Mouse (Mus musculus): ENCODE data around the gene Pdcd2l. TPM values are rescaled to one million over a fixed set of nuclear protein-coding genes. Genes with fewer than 3 reads are reported as not detected.

Pdcd2l gene
- polyA plus RNA-seq, 1 experiment from 2014 or later: 69.0 TPM

GRCm38 (mm10) chr7:34228641-34229040 is 32.2 kb upstream of the Pdcd2l start:
- 61% methylated on average over 8 of the region's 9 CpGs for WGBS

DNA sequence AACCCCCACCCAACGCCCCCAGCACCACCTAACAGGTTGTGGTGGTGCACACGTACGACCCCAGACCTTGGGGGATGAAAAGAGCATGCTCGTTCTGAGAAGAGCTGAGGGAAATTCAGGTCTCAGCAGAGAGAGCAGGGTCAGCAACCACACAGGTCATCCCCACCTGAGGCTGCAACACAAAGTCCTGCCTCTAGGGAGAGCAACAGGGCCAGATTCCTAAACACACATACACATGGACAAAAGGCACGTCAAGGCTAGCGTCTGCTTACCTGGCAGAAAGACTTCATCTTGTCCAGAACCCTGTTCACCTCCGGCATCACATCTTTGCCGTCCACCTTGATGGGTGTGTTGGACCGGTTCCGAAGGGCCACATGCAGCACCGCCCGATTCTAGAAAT is 30.4 kb upstream of the Pdcd2l start:
- Histone ChIP-seq H3K4me1 (peaks cover 35% of the 10 kb centered on the region), H3K36me3 (peaks cover 68% of the 10 kb centered on the region), H3K9ac (0 out of 2 replicates have a peak overlapping the region, but pooled peaks have one; percentile 13), H3K4me2 (replicated peaks) (no peak overlapping the region), H3K27me3 (no peaks in the 10 kb centered on the region), H3K4me3 (no peak overlapping the region), H3K9me3 (peaks cover 3% of the 10 kb centered on the region; the same call in 1 of the 2 replicates), H3K27ac (no peak overlapping the region)
- ATAC-seq (ENCODE audit: low FRiP score, low read depth): no peak
- 91% methylated on average over 12 of the region's 12 CpGs for WGBS

More at GRCm38 (mm10) chr7:34228641-34229040, 32.2 kb upstream of the Pdcd2l start:
- Histone ChIP-seq H3K4me3 (peak overlapping the region; percentile 79), H3K4me1 (peaks cover 42% of the 10 kb centered on the region), H3K27ac (no peak overlapping the region), H3K27me3 (no peaks in the 10 kb centered on the region), H3K4me2 (replicated peaks) (peak overlapping the region; percentile 92), H3K36me3 (peaks cover 50% of the 10 kb centered on the region), H3K9ac (peak overlapping the region; percentile 82), H3K9me3 (no peaks in the 10 kb centered on the region)
- ATAC-seq (ENCODE audit: low FRiP score, low read depth): no peak

- WGBS: 83% methylated on average over 8 of the region's 8 CpGs
Observed at GRCm38 (mm10) chr7:34226086-34226485, 29.6 kb upstream of the Pdcd2l start.

DNA sequence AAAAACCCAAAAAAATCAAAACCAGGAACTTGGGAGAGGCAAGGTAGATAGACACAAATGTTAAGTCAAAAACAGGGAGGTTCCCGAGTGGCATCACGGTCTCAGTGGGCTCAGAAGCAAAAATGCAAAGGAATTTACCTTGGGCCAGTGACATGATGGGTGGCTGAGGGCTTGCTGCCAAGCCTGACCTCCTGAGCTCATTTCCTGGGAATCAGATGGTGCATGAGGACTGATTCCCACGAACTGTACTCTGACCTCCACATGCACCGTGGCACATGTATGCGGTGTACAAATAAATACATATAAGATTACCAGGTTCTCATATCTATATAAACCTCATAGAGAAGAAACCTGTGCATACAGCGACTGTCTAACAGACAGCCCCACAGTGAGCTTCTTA is 27.8 kb upstream of the Pdcd2l start:
- H3K27me3 ChIP-seq: no peaks in the 10 kb centered on the region
- peaks cover 30% of the 10 kb centered on the region for H3K4me1 ChIP-seq
- H3K9ac ChIP-seq: no peak overlapping the region
- no peak overlapping the region for H3K4me3 ChIP-seq
- H3K9me3 ChIP-seq: peaks cover 3% of the 10 kb centered on the region; the same call in 1 of the 2 replicates
- H3K36me3 ChIP-seq: peaks cover 93% of the 10 kb centered on the region
- no peak overlapping the region for H3K4me2 ChIP-seq (replicated peaks)
- WGBS: 94% methylated on average over 6 of the region's 6 CpGs
- no peak overlapping the region for H3K27ac ChIP-seq
- ATAC-seq (ENCODE audit: low FRiP score, low read depth): no peak

More at GRCm38 (mm10) chr7:34226086-34226485, 29.6 kb upstream of the Pdcd2l start:
- H3K4me2 ChIP-seq (replicated peaks): no peak overlapping the region
- peaks cover 3% of the 10 kb centered on the region; the same call in 1 of the 2 replicates for H3K9me3 ChIP-seq
- no peak overlapping the region for H3K4me3 ChIP-seq
- no peak overlapping the region for H3K9ac ChIP-seq
- ATAC-seq (ENCODE audit: low FRiP score, low read depth): no peak
- no peak overlapping the region for H3K27ac ChIP-seq
- peaks cover 75% of the 10 kb centered on the region for H3K36me3 ChIP-seq
- no peaks in the 10 kb centered on the region for H3K27me3 ChIP-seq
- H3K4me1 ChIP-seq: peaks cover 35% of the 10 kb centered on the region

GRCm38 (mm10) chr7:34222340-34222739 is 25.9 kb upstream of the Pdcd2l start:
- Histone ChIP-seq H3K36me3 (peaks cover 99% of the 10 kb centered on the region), H3K9me3 (peaks cover 3% of the 10 kb centered on the region; the same call in 1 of the 2 replicates), H3K4me2 (replicated peaks) (no peak overlapping the region), H3K4me3 (no peak overlapping the region), H3K27me3 (no peaks in the 10 kb centered on the region), H3K4me1 (peaks cover 12% of the 10 kb centered on the region), H3K27ac (no peak overlapping the region), H3K9ac (no peak overlapping the region)
- 92% methylated on average over 10 of the region's 10 CpGs for WGBS
- no peak for ATAC-seq (ENCODE audit: low FRiP score, low read depth)

DNA sequence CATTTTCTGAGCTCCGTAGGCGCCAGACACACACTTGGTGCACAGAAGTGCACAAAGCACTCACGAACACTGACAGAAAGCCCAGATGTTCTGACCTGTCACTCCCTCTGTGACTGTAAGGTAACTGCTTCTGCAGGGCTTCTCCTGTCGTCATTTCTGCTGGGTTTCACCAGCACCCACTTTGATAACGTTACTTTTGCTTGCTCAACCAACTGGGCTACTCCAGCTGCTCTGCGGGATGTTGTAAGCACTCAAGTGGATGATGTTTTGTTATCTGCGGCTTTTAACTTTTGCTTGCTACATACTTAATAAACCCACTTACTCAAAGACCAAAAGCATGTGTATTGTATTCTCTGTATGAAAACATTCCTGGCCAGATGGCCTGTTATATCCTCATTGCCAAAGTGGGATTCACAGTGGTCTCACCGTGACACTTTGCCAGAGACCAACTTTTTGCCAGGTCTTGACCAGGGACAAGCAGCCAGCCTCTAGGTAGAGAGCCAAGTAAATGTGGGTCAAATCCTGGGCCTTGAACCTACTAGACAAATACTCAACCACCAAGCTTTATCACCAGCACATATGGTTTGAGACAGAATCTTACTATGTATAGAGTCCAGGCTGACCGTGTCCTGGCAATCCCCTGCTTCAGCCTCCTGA is 25.3 kb upstream of the Pdcd2l start:
- no peak for ATAC-seq (ENCODE audit: low FRiP score, low read depth)
- Histone ChIP-seq H3K9ac (no peak overlapping the region), H3K9me3 (peaks cover 3% of the 10 kb centered on the region; the same call in 1 of the 2 replicates), H3K4me2 (replicated peaks) (no peak overlapping the region), H3K4me3 (no peak overlapping the region), H3K27me3 (no peaks in the 10 kb centered on the region), H3K36me3 (peaks cover 99% of the 10 kb centered on the region), H3K4me1 (peaks cover 7% of the 10 kb centered on the region), H3K27ac (no peak overlapping the region)
- 87% methylated on average over 9 of the region's 9 CpGs for WGBS

DNA sequence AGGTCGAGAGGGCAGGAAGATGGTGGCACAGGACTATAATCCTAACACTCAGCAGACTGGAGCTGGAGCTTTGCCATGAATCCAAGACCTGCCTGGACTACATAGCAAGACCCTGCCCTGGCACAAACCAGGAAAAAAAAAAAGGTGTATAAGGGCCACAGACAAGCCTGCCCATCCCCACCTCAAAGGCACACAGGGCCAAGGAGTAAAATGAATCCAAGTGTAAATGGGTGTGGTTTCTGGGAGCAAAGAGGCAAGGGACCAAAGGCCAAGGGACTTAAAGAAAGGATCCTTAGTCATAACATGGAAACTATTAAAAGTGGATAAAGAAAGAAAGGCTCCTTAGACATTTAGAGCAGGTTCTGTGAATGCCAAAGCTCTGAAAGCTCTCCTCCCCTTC is 22.0 kb upstream of the Pdcd2l start:
- Histone ChIP-seq H3K4me2 (replicated peaks) (no peak overlapping the region), H3K4me3 (no peak overlapping the region), H3K9ac (no peak overlapping the region), H3K27me3 (no peaks in the 10 kb centered on the region), H3K9me3 (peaks cover 3% of the 10 kb centered on the region; the same call in 1 of the 2 replicates), H3K27ac (no peak overlapping the region), H3K36me3 (peaks cover 100% of the 10 kb centered on the region), H3K4me1 (no peaks in the 10 kb centered on the region)
- no peak for ATAC-seq (ENCODE audit: low FRiP score, low read depth)
- WGBS: 88% methylated on average over 1 of the region's 1 CpGs

DNA sequence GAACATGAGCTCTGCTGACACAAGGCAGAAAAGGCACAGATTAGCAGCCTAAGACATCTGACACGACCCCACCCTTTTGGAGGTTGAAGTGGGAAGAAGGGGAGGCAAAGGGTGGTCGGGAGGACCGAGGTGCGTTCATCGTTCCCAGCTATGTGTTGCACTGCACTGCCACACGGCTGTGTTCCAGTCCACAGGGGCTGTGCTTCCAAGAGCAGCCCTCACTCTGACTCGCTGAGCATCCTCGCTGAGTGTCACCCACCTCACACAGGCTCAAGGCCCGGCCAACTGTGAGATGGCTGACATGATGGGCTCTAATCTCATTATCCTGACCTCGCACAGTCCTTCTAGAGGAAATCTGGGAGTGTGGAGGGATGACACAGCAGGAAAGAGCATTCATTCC is 20.0 kb upstream of the Pdcd2l start:
- no peaks in the 10 kb centered on the region for H3K9me3 ChIP-seq
- peaks cover 100% of the 10 kb centered on the region for H3K36me3 ChIP-seq
- no peak overlapping the region for H3K9ac ChIP-seq
- 92% methylated on average over 10 of the region's 10 CpGs for WGBS
- no peak for ATAC-seq (ENCODE audit: low FRiP score, low read depth)
- no peaks in the 10 kb centered on the region for H3K27me3 ChIP-seq
- no peak overlapping the region for H3K27ac ChIP-seq
- no peak overlapping the region for H3K4me2 ChIP-seq (replicated peaks)
- no peak overlapping the region for H3K4me3 ChIP-seq
- no peaks in the 10 kb centered on the region for H3K4me1 ChIP-seq

- no peak overlapping the region for H3K9ac ChIP-seq
- WGBS: 90% methylated on average over 9 of the region's 9 CpGs
- no peaks in the 10 kb centered on the region for H3K4me1 ChIP-seq
- ATAC-seq (ENCODE audit: low FRiP score, low read depth): no peak
- H3K27ac ChIP-seq: no peak overlapping the region
- no peaks in the 10 kb centered on the region for H3K9me3 ChIP-seq
- H3K36me3 ChIP-seq: peaks cover 100% of the 10 kb centered on the region
- no peak overlapping the region for H3K4me2 ChIP-seq (replicated peaks)
- no peak overlapping the region for H3K4me3 ChIP-seq
- no peaks in the 10 kb centered on the region for H3K27me3 ChIP-seq
Observed at GRCm38 (mm10) chr7:34215481-34215880, 19.0 kb upstream of the Pdcd2l start.

- 92% methylated on average over 8 of the region's 8 CpGs for WGBS
- H3K36me3 ChIP-seq: peaks cover 100% of the 10 kb centered on the region
- no peak for ATAC-seq (ENCODE audit: low FRiP score, low read depth)
Observed at GRCm38 (mm10) chr7:34214644-34215043, 18.2 kb upstream of the Pdcd2l start.

GRCm38 (mm10) chr7:34213281-34213680 is 16.8 kb upstream of the Pdcd2l start:
- H3K4me1 ChIP-seq: no peaks in the 10 kb centered on the region
- H3K9ac ChIP-seq: no peak overlapping the region
- WGBS: 88% methylated on average over 7 of the region's 7 CpGs
- no peaks in the 10 kb centered on the region for H3K9me3 ChIP-seq
- peaks cover 100% of the 10 kb centered on the region for H3K36me3 ChIP-seq
- H3K4me2 ChIP-seq (replicated peaks): no peak overlapping the region
- ATAC-seq (ENCODE audit: low FRiP score, low read depth): no peak
- H3K4me3 ChIP-seq: no peak overlapping the region
- no peaks in the 10 kb centered on the region for H3K27me3 ChIP-seq
- H3K27ac ChIP-seq: no peak overlapping the region

More at GRCm38 (mm10) chr7:34214644-34215043, 18.2 kb upstream of the Pdcd2l start:
- no peak overlapping the region for H3K9ac ChIP-seq
- no peaks in the 10 kb centered on the region for H3K27me3 ChIP-seq
- H3K4me3 ChIP-seq: no peak overlapping the region
- H3K27ac ChIP-seq: no peak overlapping the region
- H3K4me2 ChIP-seq (replicated peaks): no peak overlapping the region
- H3K9me3 ChIP-seq: no peaks in the 10 kb centered on the region
- H3K4me1 ChIP-seq: no peaks in the 10 kb centered on the region

GRCm38 (mm10) chr7:34208027-34208745 is 11.7 kb upstream of the Pdcd2l start:
- H3K4me3 ChIP-seq: no peak overlapping the region
- no peak overlapping the region for H3K4me2 ChIP-seq (replicated peaks)
- no peaks in the 10 kb centered on the region for H3K4me1 ChIP-seq
- H3K27me3 ChIP-seq: no peaks in the 10 kb centered on the region
- ATAC-seq (ENCODE audit: low FRiP score, low read depth): no peak
- 95% methylated on average over 9 of the region's 9 CpGs for WGBS
- H3K9ac ChIP-seq: no peak overlapping the region
- H3K9me3 ChIP-seq: no peaks in the 10 kb centered on the region
- H3K27ac ChIP-seq: no peak overlapping the region
- H3K36me3 ChIP-seq: peaks cover 100% of the 10 kb centered on the region
